Mouse (Mus musculus) forebrain, embryonic 10.5 days (tissue): ENCODE results near the gene Cadm2. TPM values are rescaled to one million over a fixed set of nuclear protein-coding genes. Genes with fewer than 3 reads are reported as not detected.

Experiments
- DNase-seq: peaks from one replicate; pipeline ENCODE4 v3.0.0-alpha.2; 2017; ENCODE audit warnings: low spot score; ENCODE audit errors: extremely low spot score
- H3K27ac ChIP-seq: fragments of 300-500 bp; sonication (generic); 2 replicates; pipeline ENCODE4 v1.5.1; 2016; ENCODE audit warnings: mild to moderate bottlenecking
- H3K27me3 ChIP-seq: fragments of 300-500 bp; sonication (generic); 2 replicates; pipeline ENCODE4 v1.6.1; 2016; ENCODE audit warnings: mild to moderate bottlenecking; ENCODE audit not compliant: poor library complexity, severe bottlenecking
- H3K36me3 ChIP-seq: fragments of 300-500 bp; sonication (generic); replicated peaks from 2 replicates; pipeline ENCODE4 v1.6.1; 2016; ENCODE audit warnings: mild to moderate bottlenecking, moderate library complexity
- H3K4me1 ChIP-seq: fragments of 300-500 bp; sonication (generic); 2 replicates; pipeline ENCODE4 v1.6.1; 2016
- H3K4me3 ChIP-seq: fragments of 300-500 bp; sonication (generic); 2 replicates; pipeline ENCODE4 v1.5.1; 2016; ENCODE audit warnings: mild to moderate bottlenecking, moderate library complexity
- H3K9me3 ChIP-seq: fragments of 300-500 bp; sonication (generic); 2 replicates; pipeline ENCODE4 v1.6.1; 2016; ENCODE audit warnings: mild to moderate bottlenecking, moderate library complexity
- WGBS: fragments of 180-500 bp; shearing (Covaris S2); methylation state at CpG from one replicate; pipeline ENCODE4 v1.1.7; 2016; 5-methylcytosine and 5-hydroxymethylcytosine counted together
- polyA plus RNA-seq: library from polyadenylated mRNA; unstranded; fragments of >200 nt; fragmentation: Nextera tagmentation; extraction: Ambion mirVana; gene quantifications from 2 replicates; pipeline ENCODE4 v1.2.1, GENCODE M21; 2016

Cadm2 gene
- polyA plus RNA-seq, 1 experiment from 2014 or later = 2.9 TPM

- Histone ChIP-seq H3K27me3 (no peaks in the 10 kb centered on the region), H3K9me3 (no peaks in the 10 kb centered on the region), H3K4me1 (no peaks in the 10 kb centered on the region), H3K27ac (no peak overlapping the region), H3K4me3 (no peak overlapping the region), H3K36me3 (no peaks in the 10 kb centered on the region)
- 80% methylated on average over 6 of the region's 6 CpGs for WGBS
- DNase-seq = no peak
Observed at GRCm38 (mm10) chr16:66891559-66892247, 729.0 kb downstream of the Cadm2 start.

- WGBS = 94% methylated on average over 8 of the region's 8 CpGs
- H3K27ac ChIP-seq = no peak overlapping the region
- no peaks in the 10 kb centered on the region for H3K27me3 ChIP-seq
- DNase-seq = no peak
- no peaks in the 10 kb centered on the region for H3K4me1 ChIP-seq
- no peaks in the 10 kb centered on the region for H3K36me3 ChIP-seq
- no peak overlapping the region for H3K4me3 ChIP-seq
- H3K9me3 ChIP-seq = no peaks in the 10 kb centered on the region
Observed at GRCm38 (mm10) chr16:66889907-66890306, 730.8 kb downstream of the Cadm2 start.

GRCm38 (mm10) chr16:66882597-66882996, 738.1 kb downstream of the Cadm2 start:
- no peaks in the 10 kb centered on the region for H3K9me3 ChIP-seq
- no peaks in the 10 kb centered on the region for H3K27me3 ChIP-seq
- WGBS = 66% methylated on average over 3 of the region's 3 CpGs
- H3K4me1 ChIP-seq = no peaks in the 10 kb centered on the region
- no peaks in the 10 kb centered on the region for H3K36me3 ChIP-seq
- H3K4me3 ChIP-seq = no peak overlapping the region
- no peak for DNase-seq
- no peak overlapping the region for H3K27ac ChIP-seq

GRCm38 (mm10) chr16:66871201-66871600, 749.5 kb downstream of the Cadm2 start:
- H3K27me3 ChIP-seq = no peaks in the 10 kb centered on the region
- no peak for DNase-seq
- H3K36me3 ChIP-seq = no peaks in the 10 kb centered on the region
- H3K4me1 ChIP-seq = no peaks in the 10 kb centered on the region
- H3K4me3 ChIP-seq = no peak overlapping the region
- H3K9me3 ChIP-seq = no peaks in the 10 kb centered on the region
- 79% methylated on average over 3 of the region's 3 CpGs for WGBS
- no peak overlapping the region for H3K27ac ChIP-seq

- Histone ChIP-seq H3K36me3 (no peaks in the 10 kb centered on the region), H3K27ac (no peak overlapping the region), H3K4me1 (no peaks in the 10 kb centered on the region), H3K27me3 (no peaks in the 10 kb centered on the region), H3K9me3 (no peaks in the 10 kb centered on the region), H3K4me3 (no peak overlapping the region)
- no peak for DNase-seq
- 83% methylated on average over 3 of the region's 3 CpGs for WGBS
Observed at GRCm38 (mm10) chr16:66851047-66851446, 769.7 kb downstream of the Cadm2 start.

- WGBS = 84% methylated on average over 3 of the region's 3 CpGs
- H3K4me1 ChIP-seq = no peaks in the 10 kb centered on the region
- no peaks in the 10 kb centered on the region for H3K36me3 ChIP-seq
- no peaks in the 10 kb centered on the region for H3K9me3 ChIP-seq
- H3K27ac ChIP-seq = no peak overlapping the region
- no peak for DNase-seq
- H3K27me3 ChIP-seq = no peaks in the 10 kb centered on the region
- H3K4me3 ChIP-seq = no peak overlapping the region
Observed at GRCm38 (mm10) chr16:66824866-66825265, 795.8 kb downstream of the Cadm2 start.

- no peak for DNase-seq
- Histone ChIP-seq H3K4me1 (no peaks in the 10 kb centered on the region), H3K4me3 (no peak overlapping the region), H3K36me3 (no peaks in the 10 kb centered on the region), H3K27ac (no peak overlapping the region), H3K9me3 (no peaks in the 10 kb centered on the region), H3K27me3 (no peaks in the 10 kb centered on the region)
Observed at GRCm38 (mm10) chr16:66811495-66811894, 809.2 kb downstream of the Cadm2 start.

- H3K9me3 ChIP-seq = no peaks in the 10 kb centered on the region
- H3K27ac ChIP-seq = no peak overlapping the region
- H3K27me3 ChIP-seq = no peaks in the 10 kb centered on the region
- H3K4me1 ChIP-seq = no peaks in the 10 kb centered on the region
- 76% methylated on average over 3 of the region's 3 CpGs for WGBS
- no peak overlapping the region for H3K4me3 ChIP-seq
- no peaks in the 10 kb centered on the region for H3K36me3 ChIP-seq
- DNase-seq = no peak
Observed at GRCm38 (mm10) chr16:66798204-66798603, 822.5 kb downstream of the Cadm2 start.

GRCm38 (mm10) chr16:66793067-66793466, 827.6 kb downstream of the Cadm2 start:
- no peak for DNase-seq
- H3K36me3 ChIP-seq = no peaks in the 10 kb centered on the region
- H3K4me3 ChIP-seq = no peak overlapping the region
- H3K27me3 ChIP-seq = no peaks in the 10 kb centered on the region
- WGBS = 92% methylated on average over 3 of the region's 3 CpGs
- no peaks in the 10 kb centered on the region for H3K9me3 ChIP-seq
- H3K27ac ChIP-seq = no peak overlapping the region
- H3K4me1 ChIP-seq = no peaks in the 10 kb centered on the region

GRCm38 (mm10) chr16:66771883-66772282, 848.8 kb downstream of the Cadm2 start:
- H3K9me3 ChIP-seq = no peaks in the 10 kb centered on the region
- WGBS = 58% methylated on average over 4 of the region's 4 CpGs
- peaks cover 6% of the 10 kb centered on the region; the same call in 1 of the 2 replicates for H3K4me1 ChIP-seq
- no peaks in the 10 kb centered on the region for H3K27me3 ChIP-seq
- no peak overlapping the region for H3K27ac ChIP-seq
- H3K4me3 ChIP-seq = no peak overlapping the region
- no peaks in the 10 kb centered on the region for H3K36me3 ChIP-seq
- no peak for DNase-seq

GRCm38 (mm10) chr16:66769545-66769944, 851.2 kb downstream of the Cadm2 start:
- H3K36me3 ChIP-seq = no peaks in the 10 kb centered on the region
- 88% methylated on average over 4 of the region's 4 CpGs for WGBS
- H3K27me3 ChIP-seq = no peaks in the 10 kb centered on the region
- H3K27ac ChIP-seq = no peak overlapping the region
- H3K9me3 ChIP-seq = no peaks in the 10 kb centered on the region
- no peak overlapping the region for H3K4me3 ChIP-seq
- H3K4me1 ChIP-seq = peaks cover 6% of the 10 kb centered on the region; the same call in 1 of the 2 replicates
- DNase-seq = no peak

- 81% methylated on average over 4 of the region's 4 CpGs for WGBS
- H3K27ac ChIP-seq = no peak overlapping the region
- DNase-seq = no peak
Observed at GRCm38 (mm10) chr16:66768684-66769389, 851.9 kb downstream of the Cadm2 start.

More at GRCm38 (mm10) chr16:66768684-66769389, 851.9 kb downstream of the Cadm2 start:
- Histone ChIP-seq H3K9me3 (no peaks in the 10 kb centered on the region), H3K4me3 (no peak overlapping the region), H3K27me3 (no peaks in the 10 kb centered on the region), H3K4me1 (peaks cover 6% of the 10 kb centered on the region; the same call in 1 of the 2 replicates), H3K36me3 (no peaks in the 10 kb centered on the region)
